ENCODE assay signal across 10 mouse cellular contexts in the genomic region with DNA sequence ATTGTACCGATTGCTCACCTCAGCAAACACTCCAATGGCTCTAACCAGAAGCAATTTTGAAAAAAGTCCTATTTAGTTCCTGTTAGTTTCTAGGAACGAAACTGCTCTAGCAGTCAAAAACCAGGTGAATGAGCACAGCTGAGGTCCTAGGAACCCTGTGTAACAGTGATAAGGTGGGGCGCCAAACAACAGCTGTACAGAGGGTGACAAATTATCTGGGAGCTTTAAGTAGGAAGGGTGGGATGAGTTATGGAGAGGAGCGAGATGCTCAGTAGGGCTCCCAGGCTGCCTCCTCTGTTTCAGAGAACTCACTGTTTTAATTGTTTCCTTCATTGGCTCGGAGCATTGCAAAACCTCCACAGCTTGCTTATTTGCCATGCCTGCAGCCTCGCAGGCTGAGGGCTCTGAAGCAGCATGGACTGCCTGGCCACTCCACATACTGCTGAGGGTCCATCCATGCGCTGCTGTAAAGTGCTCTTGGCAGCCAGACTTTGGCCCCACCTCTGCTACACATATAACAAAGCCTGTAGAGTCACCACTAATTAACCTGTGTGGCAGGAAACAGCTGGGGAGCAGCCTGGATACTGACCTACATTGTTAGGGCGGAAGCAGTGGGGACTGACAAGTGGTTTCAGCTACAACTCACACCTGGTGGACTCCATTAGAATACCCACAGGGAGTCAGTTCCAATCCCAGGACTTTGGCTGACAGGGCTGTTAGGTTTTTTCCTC. TPM values are rescaled to one million over a fixed set of nuclear protein-coding genes. Genes with fewer than 3 reads are reported as not detected.
DNase-seq lines count a peak whose midpoint lies in the region; ATAC-seq lines count a peak whose summit lies in the region.
"Had no signal": no experiment of that assay in that cellular context is flagged by ENCODE, and none has a peak within 500 bp of the region (broad histone marks: within the 10 kb centered on the region; RNA-seq: fewer than 3 reads in every experiment).

No protein-coding gene starts in this region.

- ATAC-seq in neural tube, embryonic 14.5 days (ENCODE audit: low read depth) = peak; percentile 65; the same call in 1 of the 2 replicates

- no peak overlapping the region for H3K4me2 ChIP-seq in neural tube, embryonic 14.5 days (ENCODE audit: low read depth, low read length)

- H3K4me3 ChIP-seq in heart, embryonic 10.5 days = no peak overlapping the region
- H3K4me3 ChIP-seq in neural tube, embryonic 14.5 days (ENCODE audit: low read depth, low read length) = no peak overlapping the region

- intact Hi-C loops in left cerebral cortex, postnatal 4 days (cut with DNase I) = no loop called here

- H3K9me3 ChIP-seq in heart, embryonic 10.5 days = no peaks in the 10 kb centered on the region
- H3K9me3 ChIP-seq in neural tube, embryonic 14.5 days (ENCODE audit: control insufficient read depth, low read length) = no peaks in the 10 kb centered on the region

- DNase-seq in heart, adult 11 months = peak; percentile 91
- DNase-seq in heart, embryonic 10.5 days (ENCODE audit: low spot score) = no peak
- DNase-seq in neural tube, embryonic 10.5 days (ENCODE audit: extremely low spot score, low spot score) = no peak
- peak; percentile 20 for DNase-seq in lung, postnatal 10 days
- no peak for DNase-seq in cerebellum, adult 9-11 months
- no peak for DNase-seq in left cerebral cortex, postnatal 4 days
- DNase-seq in adrenal gland, adult 8-10 months = no peak
- DNase-seq: heart, postnatal 4 days had no signal

- no peak overlapping the region for H3K27ac ChIP-seq in heart, embryonic 10.5 days
- H3K27ac ChIP-seq in neural tube, embryonic 14.5 days (ENCODE audit: low read depth, low read length) = no peak overlapping the region

- H3K9ac ChIP-seq in neural tube, embryonic 14.5 days (replicated peaks; ENCODE audit: low read depth, low read length) = no peak overlapping the region

- no peaks in the 10 kb centered on the region for H3K27me3 ChIP-seq in heart, embryonic 10.5 days (ENCODE audit: insufficient read depth, poor library complexity, severe bottlenecking)
- H3K27me3 ChIP-seq in neural tube, embryonic 14.5 days (ENCODE audit: control insufficient read depth, insufficient read depth, low read length) = no peaks in the 10 kb centered on the region

- H3K4me1 ChIP-seq in heart, embryonic 10.5 days = no peaks in the 10 kb centered on the region
- peaks cover 4% of the 10 kb centered on the region for H3K4me1 ChIP-seq in neural tube, embryonic 14.5 days (ENCODE audit: control insufficient read depth, insufficient read depth, low read length)

- WGBS in heart, embryonic 10.5 days = 58% methylated on average over 8 of the region's 8 CpGs
- 52% methylated on average over 8 of the region's 8 CpGs for WGBS in neural tube, embryonic 14.5 days

- H3K36me3 ChIP-seq in heart, embryonic 10.5 days = peaks cover 4% of the 10 kb centered on the region; the same call in 1 of the 2 replicates
- H3K36me3 ChIP-seq in neural tube, embryonic 14.5 days (ENCODE audit: control insufficient read depth, insufficient read depth, low read length) = no peaks in the 10 kb centered on the region

RNA-seq across cellular contexts. Expression of gene Stx19, which starts 7.1 kb away (rescaled TPM):
- 0.20 and 0.22 TPM in 2 replicates for polyA plus RNA-seq in heart, embryonic 10.5 days (2016; fragmentation: Nextera tagmentation; extraction: Ambion mirVana)
- 0.51 and 0.54 TPM in 2 replicates for polyA plus RNA-seq in neural tube, embryonic 14.5 days (2014; fragmentation: Nextera tagmentation; extraction: Ambion mirVana)
- total RNA-seq in left cerebral cortex, postnatal 4 days (2021) = not detected
- not detected for total RNA-seq in adrenal gland, adult 8-10 months (2022)
- total RNA-seq: heart, postnatal 4 days had no signal
- polyA plus RNA-seq: frontal cortex, adult 2 months had no signal

RNA-seq across cellular contexts. Expression of gene Nsun3, which starts 20.8 kb away (rescaled TPM):
- polyA plus RNA-seq in heart, embryonic 10.5 days (2016; fragmentation: Nextera tagmentation; extraction: Ambion mirVana) = 6.9 and 9.6 TPM in 2 replicates
- 12.8 and 13.5 TPM in 2 replicates for polyA plus RNA-seq in neural tube, embryonic 14.5 days (2014; fragmentation: Nextera tagmentation; extraction: Ambion mirVana)
- 10 to 100 TPM; 14.0 to 15.2 TPM for total RNA-seq in left cerebral cortex, postnatal 4 days (2021)
- 10 to 100 TPM; 11.3 to 16.9 (median 14.2) TPM for total RNA-seq in adrenal gland, adult 8-10 months (2022)

RNA-seq across cellular contexts. Expression of gene Arl13b, which starts 39.4 kb away (rescaled TPM):
- polyA plus RNA-seq in heart, embryonic 10.5 days (2016; fragmentation: Nextera tagmentation; extraction: Ambion mirVana) = 9.2 and 15.4 TPM in 2 replicates
- polyA plus RNA-seq in neural tube, embryonic 14.5 days (2014; fragmentation: Nextera tagmentation; extraction: Ambion mirVana) = 18.3 and 18.9 TPM in 2 replicates
- 10 to 100 TPM; 13.1 to 16.9 TPM for total RNA-seq in left cerebral cortex, postnatal 4 days (2021)
- total RNA-seq in adrenal gland, adult 8-10 months (2022) = 10 to 100 TPM; 11.0 to 17.2 (median 15.6) TPM

RNA-seq across cellular contexts. Expression of gene Pros1, which starts 46.7 kb away (rescaled TPM):
- polyA plus RNA-seq in heart, embryonic 10.5 days (2016; fragmentation: Nextera tagmentation; extraction: Ambion mirVana) = 15.2 and 17.4 TPM in 2 replicates
- 12.2 and 16.4 TPM in 2 replicates for polyA plus RNA-seq in neural tube, embryonic 14.5 days (2014; fragmentation: Nextera tagmentation; extraction: Ambion mirVana)
- total RNA-seq in left cerebral cortex, postnatal 4 days (2021) = 1 to 10 TPM; 7.0 to 7.8 TPM
- total RNA-seq in adrenal gland, adult 8-10 months (2022) = 10 to 100 TPM; 52.5 to 88.6 (median 72.3) TPM

Comparison
In these comparisons a context has a peak if more than half of its experiments do, and no peak if none do; other contexts are left out.
1. DNase-seq: peak in heart, adult 11 months (single experiment) and lung, postnatal 10 days (single experiment); none in heart, embryonic 10.5 days (single experiment), neural tube, embryonic 10.5 days (single experiment), cerebellum, adult 9-11 months (single experiment), left cerebral cortex, postnatal 4 days (single experiment) and adrenal gland, adult 8-10 months (single experiment).